Mouse (Mus musculus) left cerebral cortex, adult 11 months (tissue): ENCODE data around the gene Mpv17l2.

Source experiments
- DNase-seq: peaks from one replicate; pipeline ENCODE4 v3.0.0; 2022; ENCODE audit warnings: low spot score

Mpv17l2 gene

DNA sequence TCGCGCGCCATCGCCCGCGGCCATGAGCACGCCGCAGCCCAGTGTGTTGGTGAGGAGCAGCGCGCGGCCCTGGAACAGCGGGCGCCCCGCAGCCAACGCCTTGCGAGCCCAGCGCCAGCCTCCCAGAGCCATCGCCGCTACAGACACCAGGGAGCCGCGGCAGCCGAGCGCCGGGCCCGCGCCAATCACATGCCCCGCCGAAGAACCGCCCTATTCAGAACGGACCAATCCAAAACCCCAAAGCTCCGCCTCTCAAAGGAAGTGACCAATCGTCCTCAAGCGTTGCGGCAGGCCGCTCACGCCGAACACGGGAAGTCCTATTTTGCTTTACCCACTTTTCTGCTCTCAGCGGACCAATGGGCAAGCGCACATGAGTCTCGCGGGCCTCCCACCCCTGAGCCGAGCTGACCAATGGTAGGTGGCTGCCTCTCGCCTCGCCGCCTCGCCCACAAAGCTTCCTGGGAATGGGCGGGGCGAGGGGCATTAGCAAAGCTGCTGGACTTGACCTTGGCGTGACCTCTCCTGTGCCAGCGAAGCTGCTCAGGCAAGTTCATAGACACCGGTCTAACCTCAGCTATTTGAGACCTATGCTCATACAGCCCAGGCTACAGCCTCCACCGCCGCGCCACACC is at the start of gene Mpv17l2:
TSS of gene Mpv17l2 (minus strand) at position 172 of the 632 bp plus-strand sequence.
- peak; percentile 94 for DNase-seq

DNA sequence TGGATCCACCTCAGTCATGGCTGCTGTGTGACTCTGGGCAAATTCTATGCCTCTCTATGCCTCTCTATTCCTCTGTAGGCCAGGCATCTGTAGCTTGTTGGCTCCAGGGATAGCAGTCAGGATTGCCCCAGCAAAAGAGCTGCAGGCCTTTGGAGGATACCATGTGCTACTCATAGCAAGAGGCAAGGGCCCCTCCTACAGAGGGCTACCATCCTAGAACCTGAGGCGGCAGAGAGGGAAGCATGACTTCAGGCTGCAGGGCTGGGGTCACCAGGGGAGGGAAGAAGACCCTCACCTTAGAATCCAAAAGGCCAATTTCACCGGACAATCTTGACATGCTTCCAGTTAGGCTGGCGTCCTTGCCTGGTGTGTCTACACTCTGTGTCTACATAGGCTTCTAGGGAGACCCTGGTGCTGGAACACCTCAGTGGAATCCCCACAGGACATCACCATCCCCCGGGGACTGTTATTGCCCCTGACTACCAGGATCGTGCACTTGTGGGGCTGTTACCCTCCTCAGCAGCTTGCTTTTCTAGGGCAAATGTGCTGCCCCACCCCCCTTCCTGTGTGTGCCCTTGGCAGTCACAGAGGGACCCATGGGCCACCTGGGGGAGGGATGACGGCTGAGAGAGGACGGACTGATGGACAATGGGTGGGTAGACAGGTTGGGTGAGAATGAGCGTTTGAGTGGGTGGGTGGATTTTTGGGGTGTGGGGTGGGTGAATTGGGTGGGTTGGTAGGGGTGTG is 48.4 kb upstream of the Mpv17l2 start:
- no peak for DNase-seq

DNA sequence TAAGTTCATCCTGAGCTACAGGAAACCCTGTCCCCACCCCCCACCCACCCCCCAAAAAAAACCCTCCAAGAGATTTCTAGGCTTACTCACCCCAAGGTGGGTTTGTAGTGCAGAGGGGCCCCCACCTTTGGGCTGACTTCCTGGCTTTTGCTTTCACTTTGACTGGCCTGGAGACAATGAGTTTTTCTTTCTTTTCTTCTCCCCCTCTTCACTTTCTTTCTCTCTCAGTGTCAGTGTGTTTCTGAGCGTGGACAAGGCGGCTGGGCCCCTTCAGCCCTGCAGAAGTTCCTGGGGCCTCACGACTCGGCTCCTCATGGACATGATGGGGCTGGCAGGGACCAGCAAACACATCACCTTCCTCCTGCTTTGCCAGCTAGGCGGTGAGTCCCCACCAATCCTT is 47.5 kb upstream of the Mpv17l2 start, which contains the start of gene Il12rb1:
TSS of gene Il12rb1 (plus strand) at position 211 of the 400 bp plus-strand sequence.
- DNase-seq: no peak

DNA sequence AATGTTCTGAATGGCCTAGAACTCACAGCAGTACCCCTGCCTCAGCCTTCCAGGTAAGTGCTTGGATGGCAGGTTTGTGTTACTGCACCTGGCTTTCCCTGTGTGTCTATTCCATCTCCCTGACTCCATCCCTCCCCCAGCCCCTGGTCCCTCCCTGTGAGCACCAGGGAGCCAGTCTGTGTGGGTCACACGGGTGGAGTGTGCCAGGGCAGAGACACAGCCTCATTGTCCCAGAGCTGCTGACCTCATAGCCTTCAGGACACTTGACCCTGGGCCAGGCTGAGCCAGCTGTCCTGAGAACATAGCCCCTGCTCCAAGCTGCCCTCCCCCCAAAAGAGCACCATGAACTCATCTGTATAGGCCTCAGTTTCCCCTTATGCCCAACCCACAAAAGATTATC is 46.6 kb upstream of the Mpv17l2 start:
- no peak for DNase-seq

DNA sequence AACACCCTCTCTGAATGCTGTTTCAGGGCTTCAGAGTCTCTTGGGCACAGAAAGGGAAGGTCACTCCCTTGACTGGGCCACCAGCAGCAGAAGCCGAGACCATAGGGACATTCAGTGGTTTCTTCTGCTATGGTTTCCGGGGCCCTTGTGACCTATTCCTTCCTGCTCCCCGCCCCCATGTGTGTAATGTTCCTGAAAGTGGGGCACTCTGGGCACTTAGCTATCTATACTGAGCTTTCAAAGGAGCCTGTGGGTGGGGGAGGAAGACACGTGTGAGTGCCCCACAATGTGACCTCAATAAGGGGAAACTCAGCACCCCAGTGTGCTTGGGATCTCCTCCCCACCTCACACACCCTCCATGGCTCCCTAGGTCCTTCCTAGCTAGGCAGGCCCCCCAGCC is 45.8 kb upstream of the Mpv17l2 start:
- DNase-seq: no peak

DNA sequence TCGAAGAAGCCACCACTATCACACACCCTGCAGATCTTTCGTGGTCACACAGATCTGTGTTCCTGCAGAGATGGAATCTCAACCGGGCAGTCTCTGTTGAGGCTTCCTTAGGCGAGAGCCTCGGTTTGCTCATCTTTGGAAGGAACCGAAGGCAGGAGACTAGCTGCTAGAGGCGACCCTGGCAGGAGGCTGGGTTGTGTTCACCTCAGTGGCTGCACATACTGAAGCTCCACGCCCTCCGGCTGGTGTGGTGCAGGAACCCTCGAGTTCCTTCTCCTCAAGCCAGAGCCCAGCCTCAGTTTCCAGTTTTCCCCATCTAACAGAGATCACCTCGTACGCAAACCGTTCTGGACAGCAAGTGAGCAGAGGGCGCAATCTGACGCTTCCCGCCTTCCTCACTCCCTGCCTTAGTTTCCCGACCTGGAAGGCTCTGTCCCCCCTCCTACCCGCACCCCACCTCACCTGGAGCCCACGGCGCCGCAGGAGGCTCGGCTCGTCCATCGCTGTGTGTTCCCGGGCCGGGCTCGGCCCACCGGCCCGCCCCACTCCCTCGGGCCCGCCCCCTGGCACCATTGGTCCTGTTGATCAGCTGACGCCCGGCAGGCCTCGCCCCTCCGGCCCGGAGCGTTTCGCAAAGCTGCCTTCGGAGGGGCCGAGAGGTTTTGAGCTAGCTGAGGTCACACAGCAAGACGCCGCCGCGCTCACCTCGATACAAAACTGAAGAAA is 43.9 kb upstream of the Mpv17l2 start, which contains the start of gene Mast3:
TSS of gene Mast3 (minus strand) at position 574 of the 726 bp plus-strand sequence.
- DNase-seq: no peak

DNA sequence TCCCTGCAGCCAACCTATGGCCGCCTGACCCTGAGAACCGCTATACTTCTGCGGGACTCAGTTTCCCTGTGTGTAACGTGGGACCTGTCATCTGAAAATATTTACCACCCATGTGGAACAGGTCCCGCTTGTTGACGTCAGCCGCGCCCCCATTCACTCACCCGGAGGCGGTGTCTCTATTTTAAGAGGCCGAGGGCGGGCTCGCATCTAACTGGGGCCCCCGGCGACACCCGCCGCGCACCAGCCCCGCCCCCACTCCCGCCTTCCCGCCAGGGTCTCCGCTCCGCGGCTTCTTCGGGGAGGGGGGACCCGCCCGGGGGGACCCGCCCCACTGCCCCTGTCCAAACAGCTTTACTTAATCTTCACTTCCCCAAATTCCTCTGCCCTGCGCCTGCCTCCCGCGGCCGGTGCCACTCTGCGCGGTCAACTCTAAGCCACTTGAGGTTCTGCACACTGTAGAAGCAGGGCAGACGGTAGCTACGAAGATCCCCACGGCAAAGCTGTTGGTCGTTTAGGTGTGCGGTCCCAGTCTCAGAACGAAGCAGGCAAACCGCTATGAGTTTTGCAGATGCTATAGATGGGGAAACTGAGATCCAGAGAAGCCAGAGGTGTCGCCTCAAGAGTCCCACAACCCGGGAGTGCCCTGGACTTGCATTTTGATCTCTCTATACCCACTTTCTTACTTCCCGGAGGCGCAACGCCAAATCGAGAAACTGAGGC is 43.2 kb upstream of the Mpv17l2 start:
- DNase-seq: no peak

DNA sequence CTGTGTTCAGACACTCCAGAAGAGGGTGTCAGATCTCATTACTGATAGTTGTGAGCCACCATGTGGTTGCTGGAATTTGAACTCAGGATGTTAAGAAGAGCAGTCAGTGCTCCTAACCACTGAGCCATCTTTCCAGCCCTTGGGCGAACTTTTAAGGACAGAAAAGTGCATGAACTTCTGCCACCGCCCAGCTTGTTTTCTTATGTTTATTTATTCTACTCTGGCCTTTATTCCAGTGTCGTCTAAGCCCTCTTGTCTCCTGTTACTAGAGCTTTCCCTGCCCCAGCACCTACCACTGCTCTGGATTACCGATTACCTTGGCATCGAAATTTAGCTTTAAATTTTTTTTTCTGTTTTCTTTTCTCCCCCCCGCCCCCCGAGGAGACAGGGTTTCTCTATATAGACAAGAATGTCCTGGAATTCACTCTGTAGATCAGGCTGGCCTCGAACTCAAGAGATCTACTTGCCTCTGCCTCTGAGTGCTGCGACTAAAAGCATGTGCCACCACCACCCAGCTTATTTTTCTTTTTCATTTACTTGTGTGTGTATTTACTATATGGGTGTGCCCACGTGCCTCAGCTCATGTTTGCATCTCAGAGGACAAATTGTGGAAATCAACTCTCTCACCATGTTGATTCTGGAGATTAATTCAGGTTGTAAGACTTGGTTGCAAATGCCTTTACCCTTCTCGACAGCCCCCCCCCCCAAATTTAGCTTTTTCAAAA is 42.2 kb upstream of the Mpv17l2 start:
- DNase-seq: no peak

DNA sequence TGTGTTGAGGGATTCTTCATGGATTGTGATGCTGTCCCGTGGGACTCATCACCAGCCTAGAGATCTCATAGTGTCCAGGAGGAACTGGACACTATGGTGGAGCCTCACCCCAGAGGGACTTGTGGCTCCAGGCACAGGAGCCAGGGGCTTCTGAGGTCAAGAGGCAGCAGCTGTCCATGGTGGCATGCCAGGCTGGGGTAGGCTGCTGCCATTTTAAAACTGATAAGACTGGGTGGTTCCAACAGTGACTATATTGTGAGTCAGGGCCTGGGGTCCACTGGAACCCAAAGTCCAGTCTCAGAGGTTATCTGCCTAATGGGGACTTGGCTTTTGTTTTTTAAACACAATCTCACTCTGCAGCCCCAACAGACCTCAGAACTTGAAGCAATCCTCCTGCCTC is 41.1 kb upstream of the Mpv17l2 start:
- no peak for DNase-seq

DNA sequence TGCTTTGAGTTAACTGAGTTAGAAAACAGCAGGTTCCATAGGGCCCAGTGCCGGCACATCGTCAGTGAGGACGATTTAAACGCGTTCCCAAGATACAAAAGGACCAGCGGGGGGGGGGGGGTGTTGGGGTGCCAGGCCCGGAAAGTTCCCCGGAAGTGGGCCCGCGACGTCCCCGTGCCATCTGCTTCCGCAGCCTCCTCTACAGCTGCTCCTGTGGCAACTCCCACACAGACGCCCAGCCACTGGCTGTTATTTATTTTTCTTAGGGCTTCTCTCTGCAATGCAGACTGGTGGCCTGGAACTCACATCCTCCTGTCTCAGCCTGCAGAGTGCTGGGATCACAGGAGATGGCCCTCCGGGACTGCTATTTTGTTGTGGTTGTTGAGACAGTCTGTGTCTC is 40.4 kb upstream of the Mpv17l2 start:
- no peak for DNase-seq

DNA sequence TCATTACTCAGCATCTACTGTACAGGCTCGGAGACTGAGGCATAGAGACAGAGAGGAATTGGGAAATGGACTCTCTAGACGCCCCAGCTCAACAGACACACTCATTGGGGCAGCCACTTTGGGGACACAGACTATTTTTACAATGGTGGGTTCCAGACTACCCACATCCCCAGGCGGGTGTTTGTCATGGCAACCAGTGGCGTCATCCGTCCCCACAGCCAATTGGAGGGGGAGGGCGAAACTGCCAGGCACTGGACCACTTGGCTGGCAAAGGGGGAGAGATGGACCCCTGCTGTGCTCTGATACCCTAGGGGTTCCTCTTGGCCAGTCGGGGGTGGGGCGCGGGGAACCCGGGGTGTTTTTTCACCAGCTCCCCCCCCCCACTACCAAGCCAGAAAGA is 39.9 kb upstream of the Mpv17l2 start:
- no peak for DNase-seq

DNA sequence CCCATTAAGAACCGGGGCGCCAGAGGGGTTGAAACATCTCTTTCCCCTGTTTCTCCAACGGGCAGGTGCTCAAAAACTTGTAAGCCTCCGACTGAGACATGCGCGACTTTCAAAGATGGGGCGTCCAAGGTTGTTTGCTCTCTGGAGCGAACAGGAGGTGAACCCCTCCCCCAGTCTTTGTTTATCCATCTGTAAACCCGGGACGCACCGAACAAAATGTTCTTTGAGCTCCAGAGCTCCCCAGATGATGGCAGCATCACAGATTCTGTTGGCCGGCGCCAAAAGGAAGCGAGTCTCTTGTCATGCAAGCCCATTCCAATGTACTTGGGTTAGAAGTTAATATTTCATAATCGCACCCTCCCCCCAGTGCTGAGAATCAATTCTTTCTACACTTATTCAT is 37.5 kb upstream of the Mpv17l2 start:
- DNase-seq: no peak

DNA sequence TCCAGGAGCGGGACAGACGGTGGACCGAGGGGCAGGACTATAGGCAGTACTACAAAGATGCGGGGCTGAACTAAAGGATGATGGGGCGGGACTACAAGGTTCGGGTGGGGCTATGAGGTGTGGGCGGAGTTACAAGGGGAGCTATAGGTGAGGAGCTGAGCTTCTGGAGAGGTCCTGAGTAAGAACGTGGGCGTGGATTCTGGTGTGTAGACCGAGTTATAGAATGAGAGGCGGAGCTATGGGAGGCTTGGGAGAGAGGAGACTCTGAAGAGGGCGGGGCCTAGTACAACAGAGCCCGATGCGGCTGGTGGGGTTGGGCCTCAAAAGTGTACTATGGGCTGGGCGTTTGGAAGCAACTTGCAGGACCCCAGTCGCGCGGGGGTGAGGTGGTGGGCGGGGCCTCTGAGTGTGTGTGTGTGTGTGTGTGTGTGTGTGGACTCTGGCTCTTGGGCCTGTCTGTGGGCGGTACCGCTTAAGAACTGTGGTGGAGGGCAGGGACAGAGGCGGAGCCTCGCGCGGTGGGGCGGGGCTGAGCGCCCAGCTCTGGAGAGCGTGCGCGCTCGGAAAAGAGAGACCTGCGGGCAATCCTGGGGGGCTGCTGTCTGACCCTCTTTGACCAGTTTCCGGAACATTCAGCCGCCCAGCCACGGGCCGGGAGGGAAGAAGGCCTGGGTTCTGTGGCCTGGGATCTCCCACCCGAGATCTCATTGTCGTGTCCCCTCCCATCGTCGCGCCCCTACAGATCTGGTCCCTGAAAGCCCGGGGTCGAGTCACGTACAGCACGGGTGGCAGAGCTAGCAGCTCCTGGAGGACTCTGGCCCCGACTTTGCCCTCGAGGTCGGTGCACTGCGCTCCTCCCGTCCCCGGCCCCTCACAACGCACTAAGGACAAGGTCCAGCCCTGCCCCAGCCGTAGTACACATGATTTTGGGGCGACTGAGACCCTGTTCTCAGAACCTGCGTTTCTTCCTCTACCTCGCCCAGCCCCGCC is 36.6 kb upstream of the Mpv17l2 start:
- DNase-seq: peak; percentile 91

DNA sequence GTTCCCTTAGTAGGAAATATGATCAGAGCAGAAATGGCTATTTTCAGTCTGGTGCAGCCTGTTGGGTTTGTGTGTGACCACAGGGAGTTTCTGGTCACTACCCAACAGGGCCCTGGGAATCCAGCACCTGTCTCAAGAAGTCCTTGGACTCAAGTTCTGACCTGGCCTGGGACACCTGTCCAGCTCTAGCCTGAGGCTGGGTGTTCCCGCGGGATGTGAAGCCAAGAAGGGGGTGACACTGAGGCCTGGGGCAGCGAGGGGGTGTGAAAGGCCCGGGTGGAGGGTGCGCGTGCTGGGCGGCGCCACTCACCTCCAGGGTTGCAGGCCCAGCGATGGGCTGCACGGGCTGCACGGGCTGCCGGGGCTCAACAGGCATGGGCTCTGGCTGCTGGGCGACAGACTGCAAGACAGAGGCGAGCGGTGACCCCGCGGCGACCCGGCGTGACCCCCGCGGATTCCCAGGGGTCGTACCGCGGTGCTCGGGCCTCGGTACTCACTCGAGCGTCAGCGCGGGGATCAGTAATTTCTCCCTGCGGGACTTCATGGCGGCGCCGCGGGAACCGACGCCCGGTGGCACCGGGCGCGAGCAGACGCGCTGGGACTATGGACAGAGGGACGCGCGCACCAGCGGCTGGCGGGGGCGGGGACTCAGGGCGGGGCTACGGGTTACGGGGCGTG is 35.8 kb upstream of the Mpv17l2 start:
- no peak for DNase-seq

DNA sequence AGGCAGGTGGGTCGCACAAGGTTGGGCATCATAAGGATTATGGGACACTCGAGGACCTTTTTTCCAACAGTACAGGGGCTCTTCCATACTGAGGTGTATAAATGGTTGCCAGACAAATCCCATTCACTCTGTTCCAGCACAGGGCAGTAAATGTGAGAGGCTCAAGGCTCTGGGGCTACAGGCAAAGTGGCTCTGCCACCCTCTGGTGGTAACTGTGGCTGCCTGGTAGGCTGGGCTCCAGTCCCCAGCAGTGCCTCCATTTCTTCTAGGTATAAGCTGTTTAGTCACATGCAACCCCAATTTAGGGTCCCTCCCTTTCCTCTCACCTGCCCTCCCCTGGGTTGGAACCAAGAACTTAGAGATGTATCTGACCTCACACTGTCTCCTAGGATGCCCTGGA is 34.6 kb upstream of the Mpv17l2 start:
- DNase-seq: no peak

DNA sequence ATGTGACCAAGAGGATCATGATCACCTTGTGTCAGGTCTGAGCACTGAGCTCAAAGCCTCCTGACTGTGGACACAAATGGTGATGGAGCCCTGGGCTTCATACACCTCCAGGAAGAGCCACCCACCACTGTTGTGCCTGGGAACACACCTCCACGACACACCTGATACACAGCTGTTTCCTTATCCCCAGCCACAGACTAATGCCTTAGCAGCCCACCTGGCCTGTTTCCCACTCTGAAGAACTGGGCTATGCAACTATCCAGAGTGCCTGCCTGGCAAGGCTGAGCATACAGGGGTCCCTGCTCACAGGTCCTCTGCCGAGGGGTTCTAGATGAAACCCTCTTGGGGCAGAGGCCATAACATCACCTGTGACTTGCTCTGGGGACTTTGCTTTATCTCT is 33.5 kb upstream of the Mpv17l2 start:
- no peak for DNase-seq

DNA sequence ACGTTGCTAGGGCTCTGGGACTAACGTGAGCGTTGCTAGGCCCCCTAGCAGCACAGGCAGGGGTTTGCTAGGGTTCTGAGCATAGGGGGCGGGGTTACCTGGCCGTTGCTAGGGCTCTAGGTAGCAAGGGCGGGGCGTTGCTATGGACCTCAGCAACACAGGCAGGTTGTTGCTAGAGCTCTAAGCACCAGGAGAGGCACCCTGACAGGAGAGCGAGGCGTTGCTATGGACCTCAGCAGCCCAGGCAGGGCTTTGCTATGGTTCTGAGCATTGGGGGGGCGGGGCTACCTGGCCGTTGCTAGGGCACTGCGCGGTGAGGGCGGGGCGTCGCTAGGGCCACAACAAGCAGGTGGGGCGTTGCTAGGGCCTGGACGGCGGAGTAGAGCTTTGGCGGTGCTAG is 32.0 kb upstream of the Mpv17l2 start:
- DNase-seq: no peak

DNA sequence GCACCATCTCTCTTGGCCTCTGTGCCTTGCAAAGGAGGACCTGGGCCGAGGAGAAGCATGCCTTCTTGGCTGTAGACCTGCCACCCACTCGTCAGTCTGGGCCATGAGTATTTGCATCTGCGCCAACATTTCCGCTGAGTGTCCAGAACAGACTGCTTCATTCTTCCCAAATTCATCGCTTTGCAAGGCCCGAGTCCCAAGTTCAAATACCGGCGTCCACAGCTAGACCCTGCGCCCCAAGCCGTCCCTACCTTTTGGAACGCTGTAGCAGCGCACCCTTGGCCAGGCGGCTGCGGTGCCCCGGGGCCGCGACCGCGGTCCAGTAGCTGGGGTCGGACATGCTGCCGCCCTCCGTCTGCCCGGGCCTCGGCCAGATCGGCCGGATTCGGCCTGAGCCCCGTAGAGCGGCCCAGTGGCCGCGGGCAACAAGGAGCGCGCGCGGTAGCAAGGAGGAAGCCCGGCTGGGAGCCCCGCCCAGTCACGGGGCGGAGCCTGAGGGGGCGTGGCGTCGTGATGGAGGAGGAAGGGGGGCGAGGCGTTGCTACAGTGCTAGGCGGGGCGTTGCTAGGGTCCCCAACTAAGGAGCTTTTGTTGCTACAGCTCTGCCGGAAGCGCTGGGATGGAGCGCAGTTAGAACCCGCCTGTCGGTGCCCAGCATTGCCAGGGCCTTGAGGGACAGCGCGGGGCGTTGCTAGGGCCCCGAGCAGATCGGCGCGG is 31.4 kb upstream of the Mpv17l2 start:
- peak; percentile 96 for DNase-seq

DNA sequence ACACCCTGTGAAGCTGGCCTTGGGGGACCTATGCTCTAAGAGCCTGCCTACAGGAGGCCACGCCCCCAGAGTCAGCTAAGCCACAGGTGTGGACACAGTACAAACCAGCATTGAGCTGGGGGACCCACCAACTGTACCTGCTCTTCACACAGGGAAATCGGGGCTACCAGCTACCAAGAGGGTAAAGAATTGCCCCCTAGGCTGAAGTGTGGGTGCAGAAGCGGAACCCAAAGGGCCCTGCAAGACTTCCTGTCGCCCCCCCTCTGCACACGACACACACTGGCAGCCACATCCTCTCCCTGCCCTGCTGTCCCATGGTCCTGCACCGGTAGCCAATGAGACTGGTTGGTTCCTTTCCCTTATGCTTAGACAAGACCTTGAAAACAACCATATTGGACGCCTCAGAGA is 30.6 kb upstream of the Mpv17l2 start:
- no peak for DNase-seq
